Mouse (Mus musculus) c-Kit-positive CD71-positive TER-119-positive erythroid progenitor cells, embryonic 14.5 days (primary cell): ENCODE measurements at regions not wholly inside any gene's neighbourhood (a gene's known extent, or its start where the extent isn't known, plus 50 kb on each side); places are given as distances from the start of the nearest gene placed in this dataset.
"Not testable (repeated sequence)": the region's sequence is repeated elsewhere in the genome, so short reads cannot be mapped to it uniquely, and the experiment has no call there.

ENCODE experiments used
- DNase-seq: peaks from one replicate; pipeline ENCODE4 v3.0.0-alpha.2; 2013; ENCODE audit warnings: low spot score

- DNase-seq: no peak
Measured at GRCm38 (mm10) chr12:5956141-5956540, 580.7 kb upstream of the Klhl29 start.

DNA sequence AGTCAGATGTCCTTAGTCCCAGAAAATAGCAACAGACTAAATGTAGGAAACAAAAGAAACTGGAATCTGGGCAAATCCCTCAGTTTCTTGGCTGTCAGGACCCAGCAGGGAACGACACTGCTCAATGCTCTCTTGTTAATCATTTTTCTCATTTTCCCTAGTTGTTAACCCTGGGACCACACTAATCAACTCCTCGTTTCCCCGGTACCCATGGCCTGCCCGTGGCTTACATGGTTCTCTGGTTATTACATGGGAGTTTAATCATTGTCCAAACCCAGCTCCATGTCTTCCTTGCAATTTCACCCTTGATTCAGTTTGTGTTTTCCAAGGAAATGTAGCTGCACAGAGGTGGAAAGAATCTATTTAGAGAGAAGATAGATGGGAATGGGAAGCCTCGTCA, 580.1 kb upstream of the Klhl29 start:
- no peak for DNase-seq

GRCm38 (mm10) chr12:5943346-5943925, 568.0 kb upstream of the Klhl29 start:
- DNase-seq: no peak

GRCm38 (mm10) chr12:5921262-5921661, 545.8 kb upstream of the Klhl29 start:
- no peak for DNase-seq

DNA sequence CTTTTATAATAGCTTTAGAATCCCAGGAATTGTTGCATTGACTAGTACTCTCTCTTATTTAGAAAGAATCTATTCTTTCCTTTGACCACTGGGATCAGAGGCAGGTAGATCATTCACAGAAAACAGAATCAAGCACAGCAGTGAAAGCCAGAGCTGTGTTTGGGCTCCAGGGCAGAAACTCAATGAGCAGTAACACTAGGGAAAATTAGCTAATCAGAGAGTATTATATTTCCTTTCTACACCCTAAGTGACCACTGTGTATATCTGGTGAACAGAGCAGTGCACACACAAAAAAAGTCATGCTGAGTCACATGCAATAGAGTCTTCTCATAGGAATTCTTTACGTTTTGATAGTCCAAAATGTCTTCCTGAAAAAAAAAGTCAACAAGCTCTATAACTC, 542.5 kb upstream of the Klhl29 start:
- no peak for DNase-seq

DNA sequence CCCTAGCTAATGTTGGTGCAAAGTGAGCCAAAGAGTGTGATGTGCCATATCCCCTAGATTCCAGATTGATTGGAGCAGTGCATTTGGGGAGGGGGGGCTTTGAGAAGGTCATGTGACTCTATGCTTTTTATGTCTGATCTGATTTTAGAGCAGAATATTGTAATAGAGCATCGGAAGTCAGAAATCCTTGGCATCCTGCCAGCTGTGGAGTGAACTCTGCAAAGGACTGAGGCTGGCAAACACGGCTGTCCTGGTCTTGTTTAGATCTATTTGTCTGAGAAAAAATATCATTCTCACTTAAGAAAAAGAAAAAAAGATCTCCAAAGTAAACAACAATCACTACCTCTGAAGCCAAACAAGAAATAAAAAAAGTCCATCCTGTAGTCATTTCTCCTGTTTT, 530.8 kb upstream of the Klhl29 start:
- no peak for DNase-seq

- DNase-seq: not testable (repeated sequence)
Measured at GRCm38 (mm10) chr12:5891786-5892185, 516.3 kb upstream of the Klhl29 start.

- no peak for DNase-seq
Measured at GRCm38 (mm10) chr12:5866701-5867100, 491.2 kb upstream of the Klhl29 start.

GRCm38 (mm10) chr12:5859795-5860194, 484.3 kb upstream of the Klhl29 start:
- DNase-seq: no peak

DNA sequence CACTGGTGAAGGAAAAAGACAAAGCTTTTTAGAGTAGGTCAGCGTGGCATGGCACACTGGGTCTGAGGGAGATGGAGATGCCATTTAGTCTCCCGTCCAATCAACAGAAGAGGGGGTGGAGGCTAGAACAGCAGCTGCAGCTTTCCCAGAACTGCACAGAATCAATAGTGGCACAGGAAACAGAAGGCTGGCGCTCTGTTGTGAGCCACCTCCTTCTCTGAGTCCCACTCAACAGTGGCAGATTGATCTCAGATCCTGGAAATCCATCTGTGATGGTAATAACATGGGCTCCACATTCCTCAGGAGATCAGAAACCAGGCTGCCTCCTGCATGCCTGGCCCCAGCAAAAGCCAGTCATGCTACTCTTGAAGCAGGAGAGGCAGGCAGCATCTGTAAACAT, 480.9 kb upstream of the Klhl29 start:
- DNase-seq: no peak

GRCm38 (mm10) chr12:5810427-5810826, 434.9 kb upstream of the Klhl29 start:
- DNase-seq: no peak

DNA sequence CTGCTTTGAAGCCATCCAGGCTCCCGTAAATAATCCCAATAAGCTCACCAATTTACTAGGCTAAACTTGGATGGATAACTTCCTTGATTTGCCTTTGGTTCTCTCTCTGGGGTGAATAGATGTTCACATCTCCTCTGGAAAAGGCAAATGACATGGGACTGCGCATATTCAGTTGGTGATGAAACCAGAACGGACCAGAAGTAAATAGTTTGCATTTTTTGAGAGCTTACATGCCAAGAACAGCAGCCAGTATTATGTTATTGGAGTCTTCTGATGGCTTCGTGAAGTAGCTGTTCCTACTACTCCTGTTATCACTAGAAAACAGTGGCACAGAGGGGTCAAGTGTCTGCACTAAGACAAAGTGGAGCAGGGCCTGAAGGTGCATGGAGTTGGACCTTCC, 434.5 kb upstream of the Klhl29 start:
- no peak for DNase-seq

GRCm38 (mm10) chr12:5807996-5808886, 432.8 kb upstream of the Klhl29 start:
- no peak for DNase-seq

DNA sequence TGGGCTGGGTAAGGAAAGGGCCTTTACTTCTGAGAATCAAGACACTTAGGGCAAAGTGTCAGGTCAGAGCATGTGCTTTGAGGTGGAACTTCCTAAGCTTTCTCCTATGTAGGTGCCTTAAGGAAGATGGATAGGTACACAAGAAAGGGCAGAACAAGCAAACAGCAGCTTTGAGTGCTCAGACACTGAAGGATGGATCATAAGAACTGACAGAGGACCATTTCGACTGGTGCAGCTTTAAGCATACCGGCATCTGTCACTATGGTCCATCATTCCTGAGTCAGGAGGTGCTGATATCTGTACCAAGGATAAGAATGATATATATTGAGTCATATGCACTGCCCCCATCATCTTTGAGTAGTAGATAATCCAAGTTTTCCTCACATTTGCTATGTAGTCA, 430.2 kb upstream of the Klhl29 start:
- DNase-seq: no peak

DNA sequence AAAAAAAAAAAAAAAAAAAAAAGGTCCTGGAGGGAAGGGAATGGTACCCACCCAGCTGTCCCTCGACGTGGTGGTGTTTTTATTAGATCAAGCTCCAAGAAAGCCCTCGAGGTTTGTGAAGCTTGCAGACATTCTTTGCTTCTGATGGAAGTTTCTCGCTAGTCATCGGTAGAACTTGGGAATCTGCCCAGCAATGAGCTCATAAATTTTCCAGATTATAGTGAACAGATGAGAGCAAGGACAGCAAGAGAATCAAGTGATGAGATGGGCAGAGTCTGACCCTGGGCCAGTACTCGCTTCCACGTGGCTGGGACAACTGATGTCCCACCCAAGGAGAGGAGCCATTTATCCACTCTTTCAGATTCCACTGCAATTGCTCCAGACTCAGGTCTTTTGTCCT, 417.6 kb upstream of the Klhl29 start:
- no peak for DNase-seq

GRCm38 (mm10) chr12:5787074-5787813, 411.8 kb upstream of the Klhl29 start:
- no peak for DNase-seq

GRCm38 (mm10) chr12:5781276-5781675, 405.8 kb upstream of the Klhl29 start:
- DNase-seq: no peak

GRCm38 (mm10) chr12:5777556-5777955, 402.1 kb upstream of the Klhl29 start:
- no peak for DNase-seq

DNA sequence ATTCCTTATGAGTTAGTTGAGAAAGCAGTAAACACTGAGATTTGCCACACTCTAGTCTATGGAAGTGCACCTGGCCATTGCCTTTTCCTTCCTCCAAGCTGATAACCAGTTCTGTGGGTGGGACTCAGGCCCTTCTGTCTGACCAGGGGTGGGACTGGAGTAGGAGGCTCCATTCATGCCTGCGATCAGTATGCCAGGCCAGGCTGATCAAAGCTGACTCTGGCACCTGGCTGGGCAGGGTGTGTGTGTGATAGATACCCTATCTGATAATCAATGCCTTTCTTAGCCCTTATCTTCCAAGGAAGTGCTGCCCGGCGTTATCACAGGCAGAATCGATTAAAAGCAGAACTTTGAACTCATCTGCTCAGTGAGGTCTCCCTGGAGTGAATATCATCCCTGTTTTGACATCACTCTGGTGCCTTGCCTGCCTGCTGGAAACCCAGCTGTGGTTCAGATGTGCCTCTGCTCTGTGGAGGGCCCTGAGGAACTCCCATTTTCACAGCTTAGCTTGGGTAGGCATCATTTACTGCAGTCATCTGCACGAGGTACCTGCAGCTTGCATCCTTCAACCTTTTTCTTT, 396.0 kb upstream of the Klhl29 start:
- DNase-seq: no peak

DNA sequence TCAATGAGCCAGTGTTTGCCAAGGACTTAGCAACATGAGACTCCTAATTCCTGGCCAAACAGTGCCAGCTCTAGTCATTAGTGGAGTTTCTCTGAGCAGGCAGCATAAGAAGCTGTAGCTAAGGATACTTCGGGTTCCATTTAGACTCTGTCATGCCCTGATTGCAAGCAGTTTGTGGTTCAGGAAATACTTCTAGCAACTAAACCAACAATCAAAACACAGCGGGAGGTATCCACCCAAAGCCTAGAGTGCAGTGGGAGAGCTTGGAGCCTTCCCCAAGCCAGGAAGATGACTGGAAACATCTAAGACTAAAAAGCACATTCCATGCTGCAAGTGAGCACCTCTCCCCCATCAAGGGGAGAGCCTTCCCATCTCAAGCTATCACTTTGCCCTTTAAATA, 395.0 kb upstream of the Klhl29 start:
- DNase-seq: no peak

DNA sequence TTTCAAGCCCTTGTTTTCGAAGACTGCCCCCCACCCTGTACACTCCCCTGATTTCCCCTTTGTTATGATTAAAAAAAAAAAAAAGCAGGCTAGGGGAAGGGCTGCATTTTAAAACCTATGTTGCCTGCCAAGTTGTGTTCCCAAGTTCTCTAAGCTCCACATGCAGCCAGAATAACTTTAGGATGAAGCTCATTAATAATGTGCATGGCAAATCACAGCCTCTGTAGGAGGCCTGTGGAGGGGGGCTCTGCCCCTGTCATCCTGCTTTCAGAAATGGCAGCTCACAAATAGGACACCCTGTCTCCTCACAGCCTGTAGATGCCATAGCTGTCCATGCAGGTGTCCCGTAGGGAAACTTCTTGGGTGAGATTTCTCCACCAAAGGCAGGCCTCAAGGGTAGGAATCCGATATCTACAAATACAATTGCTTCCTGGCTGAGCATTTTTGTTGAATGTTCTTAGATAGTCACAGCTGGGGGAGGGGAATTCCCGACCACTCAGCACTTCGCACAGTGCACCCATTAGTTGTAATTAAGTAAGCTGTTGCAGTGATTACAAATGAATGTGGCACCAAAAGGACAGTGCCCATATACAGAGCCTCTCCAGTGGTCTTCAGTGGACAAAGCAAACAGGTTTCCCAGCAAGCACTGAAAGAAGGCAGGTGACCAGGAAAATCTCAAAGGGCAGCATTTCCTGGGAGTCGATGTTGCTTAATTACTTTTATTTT, 389.1 kb upstream of the Klhl29 start:
- DNase-seq: no peak

- no peak for DNase-seq
Measured at GRCm38 (mm10) chr12:5764026-5764425, 388.5 kb upstream of the Klhl29 start.
